Mouse (Mus musculus): ENCODE data around the gene Epb41l3. TPM values are rescaled to one million over a fixed set of nuclear protein-coding genes. Genes with fewer than 3 reads are reported as not detected.

Gene Epb41l3
- total RNA-seq, 2 experiments from 2014 or later = 12.3 to 18.5 TPM

Other genes with a start within 250 kb of the Epb41l3 start
- 1 to 10 TPM in 1 of 2 experiments, under 1 TPM in 1; 0.42 to 1.2 TPM for gene Tmem200c, start 249.1 kb upstream of the Epb41l3 start, total RNA-seq (2021)